ENCODE assay signal across 22 mouse cellular contexts in the genomic region with DNA sequence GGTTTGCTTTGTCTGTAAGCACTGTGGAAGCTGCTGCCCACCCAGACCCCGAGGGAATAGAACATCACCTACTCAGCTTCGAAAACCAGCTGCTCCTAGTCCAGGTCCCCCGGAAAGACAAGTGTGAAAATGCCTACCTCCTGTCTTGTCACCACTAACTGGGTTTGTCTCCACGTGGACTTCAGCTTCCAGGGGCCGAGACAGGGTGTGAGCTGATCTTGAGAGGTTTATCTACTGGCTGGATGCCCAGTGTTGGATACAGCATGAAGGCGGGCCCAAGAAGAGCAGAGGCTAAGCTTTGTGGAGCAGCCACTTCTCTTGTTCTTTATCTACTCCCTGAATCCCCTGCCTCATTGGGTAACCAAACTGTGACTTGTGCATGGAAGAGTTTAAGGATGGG. TPM values are rescaled to one million over a fixed set of nuclear protein-coding genes. Genes with fewer than 3 reads are reported as not detected.
DNase-seq lines count a peak whose midpoint lies in the region; ATAC-seq and TF ChIP-seq lines count a peak whose summit lies in the region.
"Had no signal": no experiment of that assay in that cellular context is flagged by ENCODE, and none has a peak within 500 bp of the region (broad histone marks: within the 10 kb centered on the region; RNA-seq: fewer than 3 reads in every experiment).

No protein-coding gene starts in this region.

- H3K27ac ChIP-seq in hindbrain, postnatal 0 days = no peak overlapping the region
- H3K27ac ChIP-seq in hindbrain, embryonic 11.5 days (ENCODE audit: low read depth, low read length) = no peak overlapping the region
- H3K27ac ChIP-seq: hindbrain, embryonic 10.5 days; limb, embryonic 13.5 days; liver, embryonic 13.5 days; midbrain, embryonic 12.5 days had no signal

- WGBS in hindbrain, postnatal 0 days = 60% methylated on average over 6 of the region's 6 CpGs
- 71% methylated on average over 6 of the region's 6 CpGs for WGBS in hindbrain, embryonic 11.5 days

- TF ChIP-seq CTCF in hindbrain, postnatal 0 days (IDR thresholded peaks at IDR 0.05; ENCODE audit: low read depth) = no peak

- H3K9me3 ChIP-seq in hindbrain, postnatal 0 days (ENCODE audit: low read length) = no peaks in the 10 kb centered on the region
- no peaks in the 10 kb centered on the region for H3K9me3 ChIP-seq in hindbrain, embryonic 11.5 days (ENCODE audit: control insufficient read depth, low read length)
- H3K9me3 ChIP-seq: hindbrain, embryonic 10.5 days; limb, embryonic 13.5 days; liver, embryonic 13.5 days; midbrain, embryonic 12.5 days had no signal

- no peak overlapping the region for H3K4me2 ChIP-seq in hindbrain, postnatal 0 days (ENCODE audit: low read depth, low read length)
- no peak overlapping the region for H3K4me2 ChIP-seq in hindbrain, embryonic 11.5 days (replicated peaks; ENCODE audit: low read depth, low read length)
- H3K4me2 ChIP-seq: limb, embryonic 13.5 days; liver, embryonic 13.5 days; midbrain, embryonic 12.5 days had no signal

- no peaks in the 10 kb centered on the region for H3K4me1 ChIP-seq in hindbrain, postnatal 0 days (ENCODE audit: insufficient read depth, low read length)
- H3K4me1 ChIP-seq in hindbrain, embryonic 11.5 days (replicated peaks; ENCODE audit: control insufficient read depth, insufficient read depth, low read length) = peaks cover 5% of the 10 kb centered on the region; the same call in 1 of the 2 replicates
- H3K4me1 ChIP-seq: liver, embryonic 13.5 days had no signal

- no peak overlapping the region for H3K4me3 ChIP-seq in hindbrain, postnatal 0 days (ENCODE audit: low read length)
- no peak overlapping the region for H3K4me3 ChIP-seq in hindbrain, embryonic 11.5 days (ENCODE audit: low read depth, low read length)
- H3K4me3 ChIP-seq: hindbrain, embryonic 10.5 days; layer of hippocampus, adult 2 months; limb, embryonic 13.5 days; liver, embryonic 13.5 days; midbrain, embryonic 12.5 days had no signal

- peaks cover 3% of the 10 kb centered on the region; the same call in 1 of the 2 replicates for H3K36me3 ChIP-seq in hindbrain, postnatal 0 days (ENCODE audit: insufficient read depth, low read length)
- H3K36me3 ChIP-seq in hindbrain, embryonic 11.5 days (ENCODE audit: control insufficient read depth, insufficient read depth, low read length) = no peaks in the 10 kb centered on the region
- H3K36me3 ChIP-seq: limb, embryonic 13.5 days; liver, embryonic 13.5 days had no signal

- no peak for ATAC-seq in hindbrain, postnatal 0 days
- no peak for ATAC-seq in hindbrain, embryonic 11.5 days (ENCODE audit: low FRiP score)
- ATAC-seq: inflammation-experienced regulatory T-cells, adult 6 months had no signal

- peak; percentile 30 to 41 for DNase-seq in heart, adult 18-20 months
- DNase-seq in heart, postnatal 25 days (ENCODE audit: low spot score) = no peak
- DNase-seq in hindbrain, postnatal 0 days (ENCODE audit: low spot score) = peak; percentile 26
- DNase-seq in hindbrain, embryonic 11.5 days (ENCODE audit: low spot score) = no peak
- peak; percentile 7 for DNase-seq in MEL-GATA-1-ER (ENCODE audit: extremely low read depth, low read depth)
- DNase-seq in lung, postnatal 36 days = peak; percentile 13
- DNase-seq in testis, postnatal 14 days (ENCODE audit: low spot score) = no peak
- DNase-seq: adrenal gland, postnatal 10 days; kidney, adult 2 months; kidney, postnatal 10 days; layer of hippocampus, postnatal 36 days; liver, embryonic 13.5 days; right cerebral cortex, postnatal 25 days; thymus, adult 2 months had no signal

- intact Hi-C loops in heart, postnatal 25 days (cut with DNase I) = no loop called here

- H3K27me3 ChIP-seq in hindbrain, postnatal 0 days (ENCODE audit: insufficient read depth, low read length) = no peaks in the 10 kb centered on the region
- H3K27me3 ChIP-seq in hindbrain, embryonic 11.5 days (ENCODE audit: control insufficient read depth, insufficient read depth, low read length) = no peaks in the 10 kb centered on the region

- H3K9ac ChIP-seq in hindbrain, postnatal 0 days (replicated peaks; ENCODE audit: low read length) = no peak overlapping the region
- no peak overlapping the region for H3K9ac ChIP-seq in hindbrain, embryonic 11.5 days (ENCODE audit: low read depth, low read length)
- H3K9ac ChIP-seq: limb, embryonic 13.5 days; liver, embryonic 13.5 days; midbrain, embryonic 12.5 days had no signal

RNA-seq across cellular contexts. Expression of a gene that starts 10.0 kb away (rescaled TPM):
- not detected for total RNA-seq in heart, adult 18-20 months (2021)
- not detected for total RNA-seq in heart, postnatal 25 days (2021)
- 50.5 and 52.7 TPM in 2 replicates for total RNA-seq in hindbrain, postnatal 0 days (2014; rRNA removed)
- 35.2 and 41.4 TPM in 2 replicates for polyA plus RNA-seq in hindbrain, postnatal 0 days (2015; fragmentation: Nextera tagmentation; extraction: Ambion mirVana)
- polyA plus RNA-seq in hindbrain, embryonic 11.5 days (2014; fragmentation: Nextera tagmentation; extraction: Ambion mirVana) = 45.0 and 54.1 TPM in 2 replicates
- total RNA-seq: CH12.LX; monocyte, adult 5-6 weeks had no signal
- polyA plus RNA-seq: inflammation-experienced regulatory T-cells, adult 6 months; spleen, adult 2 months had no signal

RNA-seq across cellular contexts. Expression of a gene that starts 47.0 kb away (rescaled TPM):
- total RNA-seq in heart, adult 18-20 months (2021) = under 1 TPM; 0.37 to 0.46 TPM
- under 1 TPM; 0.34 to 0.50 TPM for total RNA-seq in heart, postnatal 25 days (2021)
- total RNA-seq in hindbrain, postnatal 0 days (2014; rRNA removed) = 0.47 and 0.68 TPM in 2 replicates
- 0.09 and 0.28 TPM in 2 replicates for polyA plus RNA-seq in hindbrain, postnatal 0 days (2015; fragmentation: Nextera tagmentation; extraction: Ambion mirVana)
- polyA plus RNA-seq in hindbrain, embryonic 11.5 days (2014; fragmentation: Nextera tagmentation; extraction: Ambion mirVana) = 0.56 and 0.78 TPM in 2 replicates

Comparison
In these comparisons a context has a peak if more than half of its experiments do, and no peak if none do; other contexts are left out.
1. DNase-seq: peak in heart, adult 18-20 months (2 of 2), hindbrain, postnatal 0 days (single experiment), MEL-GATA-1-ER (single experiment) and lung, postnatal 36 days (single experiment); none in heart, postnatal 25 days (single experiment), hindbrain, embryonic 11.5 days (single experiment) and testis, postnatal 14 days (single experiment).
2. RNA of a gene that starts 10.0 kb away (total RNA-seq): 50.5 to 52.7 TPM in hindbrain, postnatal 0 days; not detected in heart, adult 18-20 months and not detected in heart, postnatal 25 days; every median in the first group is over 10 times any median in the second.